Mouse (Mus musculus) embryonic stem cell, embryonic (primary cell): ENCODE data around the gene Psmd9.
"Not testable (repeated sequence)": the region's sequence is repeated elsewhere in the genome, so short reads cannot be mapped to it uniquely, and the experiment has no call there.

Experiments used
- CTCF ChIA-PET, 4 experiments: fragments of 300-600 bp in 2 of 4; fragments of 350-600 bp in 2 of 4; sonication (Branson Sonifier 250); formaldehyde crosslinking; loops; one replicate each; lab custom pipeline; 2022; ENCODE audit warnings: inconsistent platforms in 2 of 4; lab: Charles Lee
- POLR2A ChIA-PET, 4 experiments: fragments of 300-600 bp in 2 of 4; fragments of 350-600 bp in 2 of 4; sonication (Branson Sonifier 250); formaldehyde crosslinking; loops; one replicate each; lab custom pipeline; 2022; ENCODE audit warnings: antibody characterized with exemption in 4 of 4, inconsistent platforms in 1 of 4; lab: Charles Lee

Gene Psmd9

DNA sequence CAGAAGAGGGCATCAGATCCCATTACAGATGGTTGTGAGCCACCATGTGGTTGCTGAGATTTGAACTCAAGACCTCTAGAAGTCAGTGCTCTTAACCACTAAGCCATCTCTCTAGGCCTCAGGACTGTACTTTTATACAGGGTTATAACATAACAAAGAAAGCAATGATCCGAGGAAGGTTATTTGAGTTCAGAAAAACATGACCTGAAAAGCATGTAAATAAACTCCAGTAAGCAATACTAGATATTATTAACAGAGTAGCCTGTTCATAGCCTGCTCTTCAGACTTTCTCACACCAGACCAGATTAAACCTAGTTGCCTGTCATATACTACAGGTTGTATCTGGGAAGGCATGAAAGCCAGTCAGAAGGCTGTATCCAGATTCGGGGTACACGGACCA lies 18.1 kb downstream of the Psmd9 start:
- POLR2A ChIA-PET = interaction anchor here in 1 of 4 experiments (0.6 kb wide), 1 partner anchor 355 kb away, joined by 3 read pairs; no protein-coding TSS in a partner anchor
- CTCF ChIA-PET = no interaction called here

DNA sequence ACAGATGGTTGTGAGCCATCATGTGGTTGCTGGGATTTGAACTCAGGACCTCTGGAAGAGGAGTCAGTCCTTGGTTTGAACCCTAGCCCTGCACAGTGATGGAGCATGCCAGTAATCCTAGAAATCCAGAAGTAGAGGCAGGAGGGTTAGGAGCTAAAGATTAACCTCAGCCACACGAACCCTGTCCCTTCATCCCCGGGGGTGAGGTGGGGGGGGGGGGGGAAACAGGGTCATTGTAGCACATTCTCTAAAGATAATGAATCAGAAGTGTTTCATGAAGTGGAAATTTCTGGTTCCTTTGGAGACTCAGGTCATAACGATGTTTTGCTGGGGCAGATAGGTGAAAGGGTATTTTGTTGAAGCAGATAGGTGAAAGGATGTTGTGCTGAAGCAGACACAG lies 21.7 kb downstream of the Psmd9 start:
- ChIA-PET POLR2A (no interaction called here), CTCF (interaction anchor here in 1 of 4 experiments (0.9 kb wide), 1 partner anchor 19 kb away, joined by 3 read pairs; no protein-coding TSS in a partner anchor)

DNA sequence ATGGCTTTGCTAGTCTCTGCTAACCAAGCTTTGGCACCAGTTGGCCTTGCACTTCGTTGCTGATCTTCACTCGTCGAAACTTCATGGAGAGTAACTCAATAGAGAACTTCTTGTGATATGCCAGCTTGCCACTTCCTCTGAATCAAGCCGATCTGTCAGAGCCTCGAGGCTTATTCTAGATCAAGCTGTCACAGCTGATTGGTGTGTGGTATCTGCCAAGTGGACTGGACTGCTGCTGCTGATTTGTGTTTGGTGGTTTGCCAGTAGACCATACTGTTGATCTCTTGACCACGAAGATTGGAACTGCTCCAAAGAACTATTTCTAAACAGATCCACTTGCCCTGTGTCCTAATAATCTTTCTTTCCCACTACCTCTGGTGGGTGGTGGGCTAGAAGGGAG lies 22.2 kb downstream of the Psmd9 start:
- POLR2A ChIA-PET = interaction anchor here in 1 of 4 experiments (0.5 kb wide), 1 partner anchor 679 kb away, joined by 4 read pairs; no protein-coding TSS in a partner anchor
- CTCF ChIA-PET = interaction anchor here in 1 of 4 experiments (0.9 kb wide), 1 partner anchor 20 kb away, joined by 3 read pairs; no protein-coding TSS in a partner anchor

DNA sequence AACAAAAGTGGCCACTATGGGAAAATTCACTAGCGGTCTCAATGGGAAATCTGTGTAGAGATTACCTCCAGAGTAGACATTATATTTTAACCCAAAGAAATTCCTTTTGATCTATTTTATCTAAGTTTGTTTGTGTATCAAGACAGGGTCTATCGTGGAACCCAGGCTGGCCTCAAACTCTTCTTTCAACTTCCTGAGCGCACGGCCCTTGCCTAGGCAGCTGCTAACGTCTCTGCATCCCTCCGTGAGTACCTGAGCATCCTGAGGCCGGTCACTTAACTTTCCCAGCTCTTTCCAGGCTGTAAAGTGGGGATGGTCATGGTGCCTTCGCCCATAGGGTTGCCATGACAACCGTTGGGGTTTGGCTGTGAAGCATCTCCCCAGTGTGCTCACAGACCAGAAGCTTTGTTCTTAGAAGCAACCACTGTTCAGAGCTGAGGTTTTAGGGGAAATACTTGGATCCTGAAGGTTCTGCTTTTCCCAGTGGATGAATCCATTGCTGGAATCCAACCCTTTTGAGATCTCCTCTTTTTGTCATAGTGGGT lies 23.5 kb downstream of the Psmd9 start:
- POLR2A ChIA-PET = interaction anchor here in 1 of 4 experiments (1.0 kb wide), 1 partner anchor 135 kb away, joined by 3 read pairs; no protein-coding TSS in a partner anchor

GRCm38 (mm10) chr5:123193436-123193835 lies 24.2 kb downstream of the Psmd9 start:
- ChIA-PET CTCF (interaction anchor here in 3 of 4 experiments (0.6 to 1.7 kb wide), 5 partner anchors 10 to 334 kb away, joined by 3 to 11 read pairs (median 5); partner anchors contain the start of gene Rhof (in 1 of the 3)), POLR2A (interaction anchor here in 1 of 4 experiments (0.6 to 1.0 kb wide), 3 partner anchors 9 to 135 kb away, joined by 3 to 4 read pairs (median 3); no protein-coding TSS in a partner anchor)

More for the DNA sequence above, 23.5 kb downstream of the Psmd9 start:
- CTCF ChIA-PET = interaction anchor here in 3 of 4 experiments (0.9 to 1.7 kb wide), 4 partner anchors 20 to 179 kb away, joined by 3 to 11 read pairs (median 4); partner anchors contain the start of gene Rhof (in 1 of the 3)

- ChIA-PET POLR2A (interaction anchor here in 2 of 4 experiments (0.6 kb wide), 2 partner anchors 12 to 28 kb away, joined by 3 read pairs; no protein-coding TSS in a partner anchor), CTCF (no interaction called here)
Observed at GRCm38 (mm10) chr5:123194856-123195255, 25.6 kb downstream of the Psmd9 start.

- POLR2A ChIA-PET = interaction anchor here in 3 of 4 experiments (0.6 kb wide), 3 partner anchors 28 to 122 kb away, joined by 3 to 6 read pairs (median 3); no protein-coding TSS in a partner anchor
- CTCF ChIA-PET = interaction anchor here in 2 of 4 experiments (0.5 to 0.8 kb wide), 2 partner anchors 40 to 132 kb away, joined by 3 to 7 read pairs; no protein-coding TSS in a partner anchor
Observed at GRCm38 (mm10) chr5:123195500-123196000, 26.3 kb downstream of the Psmd9 start.

- ChIA-PET CTCF (no interaction called here), POLR2A (no interaction called here)
Observed at GRCm38 (mm10) chr5:123196746-123197145, 27.5 kb downstream of the Psmd9 start.

- ChIA-PET CTCF (interaction anchor here in 1 of 4 experiments (1.3 kb wide), 1 partner anchor 66 kb away, joined by 3 read pairs; the partner anchor contains the start of gene Rhof), POLR2A (no interaction called here)
Observed at GRCm38 (mm10) chr5:123198523-123198922, 29.3 kb downstream of the Psmd9 start.

DNA sequence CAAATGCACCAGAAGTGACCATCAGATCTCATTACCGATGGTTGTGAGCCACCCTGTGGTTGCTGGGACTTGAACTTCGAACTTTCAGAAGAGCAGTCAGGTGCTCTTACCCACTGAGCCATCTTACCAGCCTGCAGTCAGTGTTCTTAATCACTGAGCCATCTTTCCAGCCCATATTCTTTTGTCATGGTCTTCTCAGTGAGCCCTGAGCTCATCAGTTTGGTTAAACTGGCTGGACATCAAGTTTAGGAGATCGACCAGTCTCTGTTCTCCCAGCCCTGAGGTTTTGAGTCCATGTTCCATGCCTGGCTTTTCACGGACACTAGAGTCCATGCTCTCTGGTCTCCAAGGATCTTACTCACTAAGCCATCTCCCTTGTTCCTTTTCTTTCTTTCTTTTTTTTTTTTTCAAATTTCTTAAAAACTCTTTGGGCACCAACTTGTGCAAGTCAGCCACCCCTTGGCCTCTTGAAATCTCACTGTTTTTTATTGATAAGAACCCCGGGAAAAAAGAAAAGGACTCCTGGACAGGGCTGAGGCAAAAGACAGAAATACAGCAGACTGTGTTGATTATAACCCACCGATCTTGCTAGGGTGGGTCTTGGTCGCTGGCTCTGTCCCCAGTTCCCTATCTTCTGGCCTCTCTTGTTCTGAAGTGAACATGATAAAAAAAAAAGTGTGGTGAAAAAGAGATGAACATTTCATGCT lies 31.8 kb downstream of the Psmd9 start:
- ChIA-PET POLR2A (interaction anchor here in 1 of 4 experiments (0.7 kb wide), 1 partner anchor 36 kb away, joined by 7 read pairs; no protein-coding TSS in a partner anchor), CTCF (interaction anchor here in 1 of 4 experiments (0.7 kb wide), 1 partner anchor 73 kb away, joined by 4 read pairs; no protein-coding TSS in a partner anchor)

DNA sequence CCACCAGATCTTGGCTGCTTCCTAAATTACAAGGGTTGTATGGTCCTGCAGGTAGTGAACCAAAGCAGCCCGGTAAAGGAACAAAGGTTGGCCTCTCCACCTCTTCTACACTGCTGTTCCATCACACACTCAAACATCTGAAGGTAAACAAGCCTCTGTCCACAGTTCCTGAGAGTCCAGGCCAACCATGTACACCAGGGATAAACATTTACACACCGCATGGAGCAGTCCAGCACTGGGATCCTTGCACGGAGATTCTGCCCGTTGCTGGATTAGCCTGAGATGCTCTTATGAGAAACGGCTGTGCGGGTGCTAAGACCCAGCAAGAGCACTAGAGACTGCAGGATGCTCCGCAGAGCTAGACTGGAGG lies 32.3 kb downstream of the Psmd9 start:
- POLR2A ChIA-PET = interaction anchor here in 2 of 4 experiments (0.5 to 1.3 kb wide), 5 partner anchors 8 to 263 kb away, joined by 3 to 7 read pairs (median 4); no protein-coding TSS in a partner anchor
- CTCF ChIA-PET = interaction anchor here in 1 of 4 experiments (0.8 kb wide), 1 partner anchor 30 kb away, joined by 7 read pairs; no protein-coding TSS in a partner anchor

GRCm38 (mm10) chr5:123201987-123202386 lies 32.8 kb downstream of the Psmd9 start:
- POLR2A ChIA-PET = interaction anchor here in 2 of 4 experiments (0.5 to 1.3 kb wide), 5 partner anchors 8 to 263 kb away, joined by 3 to 7 read pairs (median 4); no protein-coding TSS in a partner anchor
- CTCF ChIA-PET = interaction anchor here in 3 of 4 experiments (0.6 to 1.3 kb wide), 5 partner anchors 30 to 278 kb away, joined by 3 to 7 read pairs (median 4); no protein-coding TSS in a partner anchor

DNA sequence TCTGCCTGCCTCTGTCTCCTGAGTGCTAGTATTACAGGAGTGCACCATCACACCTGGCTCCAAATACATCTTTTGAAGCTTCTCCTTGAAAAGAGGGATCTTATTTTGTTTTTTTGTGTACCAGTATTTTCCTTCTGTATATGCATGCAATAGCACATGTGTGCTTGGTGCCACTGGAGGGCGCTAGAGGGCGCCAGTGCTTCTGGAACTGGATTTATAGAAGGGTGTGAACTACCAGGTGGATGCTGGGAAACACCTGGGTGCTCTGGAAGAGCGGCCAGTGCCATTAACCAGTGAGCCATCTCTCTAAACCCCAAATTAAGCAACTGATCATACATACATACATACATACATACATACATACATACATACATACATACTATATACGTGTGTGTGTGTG lies 33.6 kb downstream of the Psmd9 start:
- CTCF ChIA-PET = interaction anchor here (0.6 to 1.3 kb wide), 8 partner anchors 9 to 1020 kb away, joined by 3 to 8 read pairs (median 4); no protein-coding TSS in a partner anchor
- POLR2A ChIA-PET = interaction anchor here in 1 of 4 experiments (0.9 to 1.3 kb wide), 2 partner anchors 9 to 26 kb away, joined by 4 read pairs; no protein-coding TSS in a partner anchor

DNA sequence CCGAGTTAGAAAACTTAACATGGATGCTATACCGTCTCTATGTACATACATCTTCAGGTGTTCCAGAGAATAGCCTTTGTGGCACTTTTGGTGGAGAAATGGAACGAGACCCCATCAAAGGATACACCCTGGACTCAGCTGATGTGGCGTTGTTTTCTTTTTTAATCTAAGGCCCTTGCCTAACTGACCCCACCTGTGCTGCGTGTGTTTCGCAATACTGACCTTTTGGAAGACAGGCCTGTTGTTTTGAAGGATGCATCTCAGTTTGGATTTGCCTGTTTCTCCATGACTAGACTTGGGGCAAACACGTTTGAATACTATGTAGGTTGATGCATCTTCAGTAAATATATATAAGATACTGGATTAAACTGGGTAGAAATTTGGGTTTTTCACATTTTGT lies 34.4 kb downstream of the Psmd9 start:
- CTCF ChIA-PET = interaction anchor here in 3 of 4 experiments (0.7 kb wide), 4 partner anchors 10 to 1019 kb away, joined by 3 to 8 read pairs (median 4); no protein-coding TSS in a partner anchor
- POLR2A ChIA-PET = not testable (repeated sequence)

GRCm38 (mm10) chr5:123222346-123223050 lies 53.3 kb downstream of the Psmd9 start:
- CTCF ChIA-PET = not testable (repeated sequence)
- POLR2A ChIA-PET = interaction anchor here in 1 of 4 experiments (0.6 kb wide), 1 partner anchor 144 kb away, joined by 3 read pairs; no protein-coding TSS in a partner anchor

DNA sequence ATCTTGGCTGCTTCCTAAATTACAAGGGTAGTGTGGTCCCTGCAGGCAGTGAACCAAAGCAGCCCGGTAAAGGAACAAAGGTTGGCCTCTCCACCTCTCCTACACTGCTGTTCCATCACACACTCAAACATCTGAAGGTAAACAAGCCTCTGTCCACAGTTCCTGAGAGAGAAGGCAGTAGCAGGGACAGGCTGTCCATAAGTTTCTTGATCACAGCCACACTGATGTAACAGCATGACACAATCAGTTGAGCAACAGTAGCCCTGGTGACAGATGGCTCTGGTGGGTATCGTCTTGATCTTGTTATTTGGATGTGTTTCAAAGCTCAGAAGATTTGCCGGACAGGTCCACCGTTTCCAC lies 53.8 kb downstream of the Psmd9 start:
- ChIA-PET CTCF (no interaction called here), POLR2A (interaction anchor here in 1 of 4 experiments (0.6 kb wide), 1 partner anchor 144 kb away, joined by 3 read pairs; no protein-coding TSS in a partner anchor)

GRCm38 (mm10) chr5:123223861-123224260 lies 54.6 kb downstream of the Psmd9 start:
- ChIA-PET POLR2A (interaction anchor here in 1 of 4 experiments (0.6 kb wide), 1 partner anchor 74 kb away, joined by 9 read pairs; no protein-coding TSS in a partner anchor), CTCF (interaction anchor here in 1 of 4 experiments (0.9 kb wide), 1 partner anchor 11 kb away, joined by 3 read pairs; no protein-coding TSS in a partner anchor)
